Mouse (Mus musculus) induced T-regulatory cell, adult 2 months (primary cell): ENCODE data around the gene Ilvbl.
"Not testable (repeated sequence)": the region's sequence is repeated elsewhere in the genome, so short reads cannot be mapped to it uniquely, and the experiment has no call there.

Experiments
- DNase-seq: peaks from one replicate; pipeline ENCODE4 v3.0.0-alpha.2; 2012; ENCODE audit warnings: low read depth

Gene Ilvbl

DNA sequence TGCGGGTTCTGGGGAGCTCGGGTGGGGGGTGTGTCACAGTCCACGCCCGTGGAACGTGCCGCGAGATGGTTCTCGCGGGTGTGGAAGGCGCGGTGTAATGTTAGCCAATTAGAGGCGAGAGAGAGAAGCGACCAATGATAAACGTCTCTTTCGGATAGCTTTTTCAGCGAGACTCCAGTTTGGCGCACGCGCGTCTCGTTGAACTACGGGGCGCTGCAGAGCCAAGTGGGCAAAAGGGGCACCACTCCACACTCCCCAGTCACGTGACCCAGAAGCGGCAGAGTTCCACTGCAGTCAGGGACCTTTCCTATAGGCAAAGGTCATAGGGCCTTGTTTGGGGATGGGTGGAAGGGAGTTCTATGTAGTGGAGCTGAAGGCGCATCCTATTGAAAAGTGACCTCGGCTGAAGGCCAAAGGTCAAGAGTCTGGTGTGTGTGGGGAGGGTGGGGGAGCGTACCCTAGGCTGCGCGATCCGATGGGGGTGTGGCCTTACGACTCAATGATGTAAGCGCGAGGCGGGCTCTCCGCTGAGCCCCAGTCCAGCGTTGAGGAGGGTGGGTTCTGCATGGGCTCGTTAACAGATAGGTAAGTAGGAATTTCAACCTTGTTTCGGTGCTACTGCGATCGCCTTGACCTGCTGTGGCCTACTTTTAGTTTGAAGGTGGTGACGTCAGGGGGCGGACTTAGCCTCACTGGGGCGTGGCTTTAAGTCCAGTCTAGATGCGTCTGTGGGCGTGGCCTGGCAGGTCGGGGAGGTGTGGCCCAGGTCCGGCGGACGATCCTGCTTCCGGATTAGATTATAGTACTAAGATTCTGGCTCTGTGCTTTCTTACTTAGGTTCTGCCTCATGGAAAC is at the start of gene Ilvbl:
Ilvbl (plus strand) TSS at position 97 of the 855 bp plus-strand sequence.
- DNase-seq, result peak; percentile 99

DNA sequence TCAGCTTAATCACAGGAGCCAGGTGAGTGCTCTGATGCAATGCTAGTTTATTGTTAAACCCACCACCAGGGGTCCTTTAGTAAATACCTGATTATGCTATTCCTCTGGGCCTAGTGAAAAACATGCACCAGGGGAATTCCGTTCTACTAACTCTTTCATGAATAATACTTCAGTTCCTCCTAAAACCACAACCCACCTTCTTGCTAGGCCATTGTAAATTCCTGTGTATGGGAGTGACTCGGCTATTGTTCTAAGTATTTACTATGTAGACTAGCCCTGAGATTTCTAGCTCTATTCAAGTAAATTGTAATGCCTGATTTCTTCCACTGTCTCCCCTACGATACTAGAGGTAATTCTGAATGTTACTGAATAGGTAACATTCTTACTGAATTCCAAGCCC is 49.1 kb upstream of the Ilvbl start:
- not testable (repeated sequence) for DNase-seq

GRCm38 (mm10) chr10:78525511-78525910 is 48.6 kb upstream of the Ilvbl start:
- DNase-seq, result no peak

DNA sequence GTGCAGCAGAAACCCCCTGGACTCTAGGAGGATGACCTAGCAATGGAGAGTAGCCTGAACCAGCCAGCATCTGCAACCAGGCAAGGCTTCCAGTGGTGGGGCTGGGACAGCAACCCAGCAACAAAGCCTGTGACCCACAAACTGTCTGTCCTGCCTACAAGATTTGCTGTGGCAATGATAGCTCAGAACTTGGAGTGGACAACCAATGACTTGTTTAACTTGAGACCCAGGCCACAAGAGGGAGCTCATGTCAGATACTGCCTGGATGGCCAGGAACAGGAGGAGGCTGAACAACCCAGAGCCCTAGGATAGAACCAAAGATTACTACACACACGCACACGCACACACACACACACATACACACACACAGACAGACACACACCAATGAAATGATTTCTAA is 33.2 kb upstream of the Ilvbl start:
- peak; percentile 39 for DNase-seq

DNA sequence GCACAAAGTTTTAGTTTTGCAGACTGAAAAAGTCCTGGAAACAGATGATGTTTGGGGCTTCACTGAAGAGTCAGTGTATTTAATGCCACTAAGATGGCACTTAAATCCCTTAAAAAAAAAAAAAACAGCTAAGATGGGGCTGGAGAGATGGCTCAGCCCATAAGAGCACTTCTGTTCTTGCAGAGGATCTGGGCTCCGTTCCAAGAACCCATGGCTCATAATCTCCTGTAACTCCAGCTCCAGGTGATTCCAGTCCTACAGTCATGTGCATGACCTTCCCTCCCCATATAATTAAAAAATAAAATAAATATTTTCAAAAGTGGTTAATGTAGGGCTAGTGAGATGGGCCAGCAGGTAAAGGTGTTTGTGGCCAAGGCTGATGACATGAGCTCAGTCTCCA is 9.1 kb upstream of the Ilvbl start:
- no peak for DNase-seq

GRCm38 (mm10) chr10:78569191-78569590 is 5.0 kb upstream of the Ilvbl start:
- no peak for DNase-seq

DNA sequence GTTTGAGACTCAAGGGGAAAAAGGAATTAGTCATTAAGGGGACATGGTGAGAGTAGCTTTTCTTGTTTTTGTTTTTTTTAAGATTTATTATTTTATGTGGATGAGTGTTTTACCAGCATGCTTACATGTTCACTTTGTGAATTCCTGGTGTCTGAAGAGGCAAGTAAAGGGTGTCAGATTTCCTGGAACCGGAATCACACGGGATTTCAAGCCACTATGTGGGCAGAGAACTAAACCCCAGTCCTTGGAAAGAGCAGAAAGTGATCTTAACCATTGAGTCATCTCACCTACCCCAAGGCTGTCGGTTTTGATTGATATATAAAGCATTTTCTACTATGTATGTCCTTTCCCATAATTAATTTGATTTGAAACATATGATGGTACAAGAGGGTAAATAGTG is 4.5 kb upstream of the Ilvbl start:
- DNase-seq, result no peak

- DNase-seq, result no peak
Measured at GRCm38 (mm10) chr10:78570416-78570815, 3.7 kb upstream of the Ilvbl start.

GRCm38 (mm10) chr10:78570897-78571296 is 3.2 kb upstream of the Ilvbl start:
- no peak for DNase-seq

DNA sequence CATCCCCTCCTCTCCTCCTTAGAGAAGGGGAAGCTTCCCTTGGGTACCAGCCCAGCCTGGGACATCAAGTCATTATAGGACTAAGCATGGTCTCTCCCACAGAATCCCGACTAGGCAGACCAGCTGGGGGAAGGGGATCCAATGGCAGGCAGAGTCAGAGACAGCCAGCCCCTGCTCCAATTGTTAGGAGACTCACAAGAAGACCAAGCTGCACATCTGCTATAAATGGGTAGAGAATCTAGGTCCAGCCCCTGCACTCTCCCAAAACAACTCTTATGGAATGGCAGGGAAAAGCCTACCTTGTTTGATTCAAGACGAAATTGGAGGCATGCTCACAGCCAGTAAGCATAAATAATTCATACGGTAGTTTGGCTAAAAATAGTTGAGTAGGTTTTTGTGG is 920 bp upstream of the Ilvbl start:
- no peak for DNase-seq

DNA sequence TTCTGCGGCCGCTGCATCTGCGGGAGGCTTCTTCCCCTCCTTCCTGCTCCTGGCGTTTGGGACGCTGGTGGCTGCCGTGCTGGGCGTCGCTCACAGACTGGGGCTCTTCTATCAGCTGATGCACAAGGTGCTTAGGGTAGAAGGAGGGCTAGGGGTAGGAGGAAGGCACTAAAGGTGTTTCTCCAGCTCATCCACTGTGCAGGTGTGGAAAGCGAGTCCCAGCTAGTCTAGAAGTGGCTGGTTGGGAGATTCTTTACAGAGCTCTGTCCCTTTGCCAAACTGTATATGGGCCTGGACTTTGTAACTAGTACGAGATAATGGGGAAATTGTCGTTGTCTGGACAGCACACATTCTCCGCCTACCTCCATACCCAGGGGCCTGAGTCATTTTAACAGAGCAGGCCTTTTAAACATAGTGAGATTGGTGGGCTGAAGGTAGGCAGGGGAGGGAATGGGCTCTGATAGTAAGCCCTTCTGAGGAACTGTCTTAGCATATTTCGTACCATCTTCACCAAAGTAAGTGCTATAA is 1.0 kb downstream of the Ilvbl start:
- no peak for DNase-seq

DNA sequence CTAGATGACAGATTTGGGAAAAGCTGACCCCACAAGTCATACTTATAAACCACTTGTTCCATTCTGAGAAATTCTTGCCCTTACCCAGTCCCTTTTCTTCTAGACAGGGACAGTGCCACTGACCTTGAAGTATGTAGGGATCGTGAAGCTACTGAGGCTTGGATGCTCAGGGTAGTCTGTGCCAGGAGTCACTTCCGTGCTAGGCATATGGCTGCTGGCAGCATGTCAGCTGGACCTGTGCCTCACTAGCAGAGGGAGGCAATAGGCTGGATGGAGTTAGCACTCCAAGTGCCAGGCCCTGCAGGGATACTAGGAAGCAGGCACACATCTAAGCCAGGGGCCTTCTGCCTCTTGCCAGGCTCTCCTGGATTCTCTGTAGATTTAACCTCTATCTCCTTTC is 1.5 kb downstream of the Ilvbl start:
- no peak for DNase-seq

DNA sequence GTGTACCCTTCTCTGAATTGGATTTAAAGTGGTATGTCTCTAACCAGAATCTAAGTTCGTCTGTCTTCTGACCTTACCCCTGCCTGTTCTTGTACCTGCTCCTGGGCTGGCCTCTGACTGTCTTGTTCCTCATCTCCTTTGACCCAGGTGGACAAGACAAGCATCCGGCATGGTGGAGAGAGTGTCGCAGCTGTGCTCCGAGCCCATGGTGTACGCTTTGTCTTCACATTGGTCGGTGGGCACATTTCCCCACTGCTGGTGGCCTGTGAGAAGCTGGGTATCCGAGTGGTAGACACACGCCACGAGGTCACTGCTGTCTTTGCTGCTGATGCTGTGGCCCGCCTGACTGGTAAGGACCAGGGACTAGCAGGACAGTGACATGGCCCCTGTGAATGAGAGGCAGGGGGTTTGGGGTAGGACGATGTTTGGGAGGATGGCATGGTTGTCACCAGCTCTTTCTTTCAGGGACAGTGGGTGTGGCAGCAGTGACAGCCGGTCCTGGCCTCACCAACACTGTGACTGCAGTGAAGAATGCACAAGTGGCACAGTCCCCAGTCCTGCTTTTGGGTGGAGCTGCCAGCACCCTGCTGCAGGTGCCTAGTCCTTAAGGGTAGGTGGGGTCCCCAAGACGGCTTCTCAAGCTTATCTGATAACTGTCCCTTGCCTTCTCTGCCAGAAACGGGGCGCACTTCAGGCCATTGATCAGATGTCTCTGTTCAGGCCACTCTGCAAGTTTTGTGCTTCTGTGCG is 2.5 kb downstream of the Ilvbl start:
- DNase-seq, result no peak

- DNase-seq, result no peak
Measured at GRCm38 (mm10) chr10:78578204-78578603, 4.1 kb downstream of the Ilvbl start.

- DNase-seq, result no peak
Measured at GRCm38 (mm10) chr10:78581121-78581520, 7.0 kb downstream of the Ilvbl start.

- no peak for DNase-seq
Measured at GRCm38 (mm10) chr10:78583347-78583746, 9.2 kb downstream of the Ilvbl start.

GRCm38 (mm10) chr10:78583939-78584338 is 9.8 kb downstream of the Ilvbl start:
- DNase-seq, result no peak

GRCm38 (mm10) chr10:78584996-78585395 is 10.8 kb downstream of the Ilvbl start:
- no peak for DNase-seq

GRCm38 (mm10) chr10:78585606-78586005 is 11.5 kb downstream of the Ilvbl start:
- no peak for DNase-seq

DNA sequence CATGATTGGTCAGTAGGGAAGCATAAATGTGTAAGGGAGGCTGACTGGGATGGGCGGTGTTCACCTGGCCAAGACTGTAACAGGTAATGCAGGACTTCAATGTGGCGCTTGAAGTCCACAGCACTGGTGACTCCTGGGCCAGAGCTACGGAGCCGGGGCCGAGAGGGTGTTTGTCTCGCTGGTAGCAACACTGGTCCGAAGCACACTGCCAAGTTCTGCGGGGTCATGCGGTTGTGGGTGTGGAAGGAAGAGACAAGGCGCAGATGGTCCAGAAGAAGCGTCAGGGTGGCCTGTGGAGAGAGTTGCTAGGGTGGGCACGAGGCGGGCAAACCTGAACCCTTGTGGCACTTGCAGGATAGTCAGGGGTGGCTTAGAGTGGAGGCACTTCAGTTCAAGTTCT is 11.9 kb downstream of the Ilvbl start:
- DNase-seq, result no peak

GRCm38 (mm10) chr10:78589291-78589690 is 15.1 kb downstream of the Ilvbl start:
- DNase-seq, result no peak

GRCm38 (mm10) chr10:78589901-78590300 is 15.8 kb downstream of the Ilvbl start:
- no peak for DNase-seq

- DNase-seq, result peak; percentile 27
Measured at GRCm38 (mm10) chr10:78590744-78591143, 16.6 kb downstream of the Ilvbl start.
